Mouse (Mus musculus) testis, adult 2 months (tissue): ENCODE measurements at regions not wholly inside any gene's neighbourhood (a gene's known extent, or its start where the extent isn't known, plus 50 kb on each side); places are given as distances from the start of the nearest gene placed in this dataset.

ENCODE experiments used
- H3K27ac ChIP-seq: fragments of 200-500 bp; 2 replicates; pipeline ENCODE4 v1.5.1; 2012; ENCODE audit warnings: low read depth, low read length; ENCODE audit not compliant: control insufficient read depth, insufficient read depth
- H3K27me3 ChIP-seq: fragments of 200-500 bp; 2 replicates; pipeline ENCODE4 v1.6.1; 2012; ENCODE audit warnings: mild to moderate bottlenecking, low read length, moderate library complexity; ENCODE audit not compliant: control insufficient read depth, insufficient read depth
- H3K36me3 ChIP-seq: fragments of 200-500 bp; 2 replicates; pipeline ENCODE4 v1.6.1; 2012; ENCODE audit warnings: mild to moderate bottlenecking, low read length; ENCODE audit not compliant: control insufficient read depth, insufficient read depth
- H3K4me1 ChIP-seq: fragments of 200-500 bp; 2 replicates; pipeline ENCODE4 v1.6.1; 2012; ENCODE audit warnings: low read length; ENCODE audit not compliant: control insufficient read depth, insufficient read depth
- H3K4me3 ChIP-seq: fragments of 200-500 bp; 2 replicates; pipeline ENCODE4 v1.5.1; 2012; ENCODE audit warnings: low read depth, mild to moderate bottlenecking, low read length, moderate library complexity, mixed read lengths; ENCODE audit not compliant: control insufficient read depth
- CTCF ChIP-seq: fragments of 200-500 bp; IDR thresholded peaks from 2 replicates; pipeline ENCODE4 v1.5.1; 2012; ENCODE audit warnings: low read depth, mild to moderate bottlenecking, inconsistent platforms, low read length, moderate library complexity; ENCODE audit not compliant: control insufficient read depth, insufficient read depth, insufficient replicate concordance
- POLR2A ChIP-seq: fragments of 200-500 bp; IDR thresholded peaks from 2 replicates; pipeline ENCODE4 v1.6.1; 2012; ENCODE audit warnings: low read depth, mild to moderate bottlenecking, inconsistent platforms, low read length, moderate library complexity; ENCODE audit not compliant: control insufficient read depth

DNA sequence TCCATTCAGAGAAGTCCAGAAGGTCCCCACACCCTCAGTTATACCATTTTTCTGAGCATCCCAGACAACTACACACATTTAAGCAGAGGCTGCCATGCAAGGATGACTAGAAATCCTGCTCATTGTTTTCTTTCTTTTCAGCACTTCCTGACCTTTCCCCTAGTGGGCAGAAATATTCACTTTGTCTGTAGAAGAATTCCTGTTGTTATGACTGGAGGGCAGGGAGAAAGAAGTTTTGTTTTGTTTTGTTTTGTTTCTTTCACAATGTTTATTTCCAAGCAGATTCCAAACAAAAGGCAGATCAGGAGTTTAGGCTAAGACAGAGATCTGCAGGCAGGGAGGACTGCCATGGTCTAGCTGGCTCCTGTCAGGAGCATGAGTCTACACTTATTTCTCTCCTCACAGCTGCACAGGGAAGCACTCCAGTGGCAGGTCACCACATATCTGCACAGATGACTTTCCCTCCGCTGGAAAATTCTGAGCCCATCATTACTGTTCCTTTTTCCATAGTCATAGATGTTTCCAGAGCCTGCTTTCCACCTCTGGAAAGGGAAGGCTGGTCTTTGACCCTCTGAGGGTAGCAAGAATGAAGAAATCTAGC lies 182.5 kb upstream of the Dyrk2 start:
- no peaks in the 10 kb centered on the region for H3K27me3 ChIP-seq
- peaks cover 8% of the 10 kb centered on the region for H3K4me1 ChIP-seq
- TF ChIP-seq CTCF = no peak
- TF ChIP-seq POLR2A = no peak
- no peak overlapping the region for H3K4me3 ChIP-seq
- H3K27ac ChIP-seq = no peak overlapping the region
- H3K36me3 ChIP-seq = no peaks in the 10 kb centered on the region

DNA sequence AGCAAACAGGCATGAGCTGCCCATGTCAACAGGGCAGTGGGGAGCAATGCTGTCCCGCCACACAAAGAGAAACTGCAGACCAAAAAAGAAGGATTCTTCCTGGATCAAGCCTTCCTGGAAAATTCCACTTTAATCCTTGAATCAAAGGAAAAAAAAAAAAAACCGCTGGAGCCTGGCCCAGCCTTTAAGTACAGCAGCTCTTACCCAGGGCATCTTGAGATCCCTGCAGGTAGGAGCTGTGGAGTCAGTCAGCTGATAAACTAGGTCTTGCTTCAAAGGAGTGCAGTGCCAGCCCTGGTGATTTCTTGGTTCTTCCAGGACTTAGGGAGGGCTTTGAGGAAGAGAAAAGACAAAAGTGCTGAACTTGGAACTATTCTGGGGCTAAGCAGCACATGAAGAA lies 181.6 kb upstream of the Dyrk2 start:
- H3K27ac ChIP-seq = no peak overlapping the region
- no peak overlapping the region for H3K4me3 ChIP-seq
- H3K4me1 ChIP-seq = peaks cover 8% of the 10 kb centered on the region
- TF ChIP-seq POLR2A = no peak
- no peak for TF ChIP-seq CTCF
- no peaks in the 10 kb centered on the region for H3K36me3 ChIP-seq
- H3K27me3 ChIP-seq = no peaks in the 10 kb centered on the region

DNA sequence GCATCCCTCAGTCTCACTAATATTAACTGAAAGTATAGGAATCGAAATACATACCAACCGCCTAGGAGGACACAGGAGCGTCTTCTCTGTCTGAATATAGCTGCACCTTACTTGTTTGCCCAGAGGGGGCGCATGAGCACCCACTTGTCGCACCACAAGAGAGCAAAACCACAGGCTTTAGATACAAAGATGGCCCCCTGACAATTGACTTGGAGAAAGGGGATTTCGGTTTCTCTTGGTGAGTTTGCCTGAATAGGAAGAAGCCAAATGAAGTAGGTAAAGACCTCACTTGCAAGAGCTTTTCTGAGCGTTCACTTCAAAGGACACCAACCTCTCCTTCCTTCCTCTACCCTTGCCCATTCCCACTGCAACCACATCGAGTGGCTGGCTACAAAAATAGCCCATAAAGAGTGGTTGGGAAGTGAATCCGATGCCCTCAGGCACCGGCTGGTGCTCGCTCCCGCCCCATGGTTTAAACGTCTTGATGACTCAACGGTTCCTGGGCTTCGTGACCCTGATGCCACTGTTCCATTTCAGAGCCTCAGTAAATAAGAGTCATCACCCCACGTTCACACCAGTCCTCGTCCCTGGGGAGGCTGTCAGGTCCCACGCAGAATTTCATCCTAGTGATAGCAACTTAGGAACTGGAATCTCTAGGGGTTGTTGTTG lies 180.1 kb upstream of the Dyrk2 start:
- Histone ChIP-seq H3K27me3 (no peaks in the 10 kb centered on the region), H3K4me1 (peaks cover 8% of the 10 kb centered on the region), H3K4me3 (peak overlapping the region; percentile 82), H3K36me3 (no peaks in the 10 kb centered on the region), H3K27ac (no peak overlapping the region)
- TF ChIP-seq CTCF (peak; percentile 59; the same call in 1 of the 2 replicates), POLR2A (peak; percentile 15; the same call in 1 of the 2 replicates)

DNA sequence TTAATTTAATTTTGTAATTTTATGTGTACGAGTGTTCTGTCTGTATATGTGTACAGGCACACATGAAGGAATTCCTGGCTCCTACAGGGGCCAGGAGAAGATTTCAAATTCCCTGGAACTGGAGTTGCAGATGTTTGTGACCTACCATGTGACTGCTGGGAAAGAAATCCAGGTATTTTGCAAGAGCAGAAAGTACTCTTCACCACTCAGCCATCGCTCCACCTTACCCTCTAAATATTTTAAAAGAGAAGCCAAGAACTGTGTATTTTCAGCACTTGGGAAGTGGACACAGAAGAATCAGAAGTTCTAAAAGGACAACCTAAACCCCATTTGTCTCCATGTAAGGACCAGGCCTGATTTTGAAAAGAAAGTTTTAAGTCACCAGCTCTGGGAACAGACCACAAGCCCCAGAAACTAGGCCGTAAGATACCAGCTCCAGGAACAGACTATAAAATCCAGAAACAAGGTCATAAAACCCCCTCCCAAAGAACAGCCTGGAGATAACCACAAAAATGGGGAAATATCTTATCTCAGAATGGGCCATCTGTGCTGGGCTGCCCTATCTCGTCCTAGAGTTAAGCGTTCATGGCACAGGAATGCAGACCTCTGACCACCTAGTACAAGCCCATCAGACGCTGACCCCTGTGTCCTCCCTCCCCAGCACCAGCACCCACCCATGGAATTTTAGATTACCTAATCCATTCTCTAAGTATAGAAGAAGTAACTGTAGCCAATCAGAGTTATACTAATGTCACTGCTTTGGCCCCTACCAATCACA lies 178.8 kb upstream of the Dyrk2 start:
- Histone ChIP-seq H3K27ac (no peak overlapping the region), H3K36me3 (no peaks in the 10 kb centered on the region), H3K27me3 (no peaks in the 10 kb centered on the region), H3K4me3 (peak overlapping the region; percentile 27; the same call in 1 of the 2 replicates), H3K4me1 (peaks cover 4% of the 10 kb centered on the region)
- no peak for TF ChIP-seq POLR2A
- no peak for TF ChIP-seq CTCF

DNA sequence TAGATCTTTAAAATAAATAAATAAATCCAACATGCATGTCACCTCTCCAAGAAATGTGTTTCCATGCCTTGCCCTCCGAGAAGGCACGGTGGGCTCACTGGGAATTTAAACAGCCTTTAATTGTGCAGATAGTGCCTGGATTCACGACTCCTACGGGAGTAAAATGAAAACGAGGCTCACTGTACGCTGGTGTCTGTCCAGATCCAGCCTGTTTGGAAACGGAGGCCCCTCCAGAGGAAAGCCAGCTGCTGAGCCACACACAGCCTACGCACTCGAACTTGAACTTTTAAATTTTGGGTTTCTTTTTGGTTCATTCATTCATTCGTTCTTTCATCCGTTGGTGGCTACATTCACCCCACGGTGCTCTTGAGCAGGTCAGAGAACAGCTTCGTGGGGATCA lies 175.1 kb upstream of the Dyrk2 start:
- H3K36me3 ChIP-seq = no peaks in the 10 kb centered on the region
- H3K27me3 ChIP-seq = no peaks in the 10 kb centered on the region
- H3K27ac ChIP-seq = no peak overlapping the region
- H3K4me3 ChIP-seq = no peak overlapping the region
- no peaks in the 10 kb centered on the region; the same call in none of the 2 replicates for H3K4me1 ChIP-seq
- TF ChIP-seq POLR2A = no peak

DNA sequence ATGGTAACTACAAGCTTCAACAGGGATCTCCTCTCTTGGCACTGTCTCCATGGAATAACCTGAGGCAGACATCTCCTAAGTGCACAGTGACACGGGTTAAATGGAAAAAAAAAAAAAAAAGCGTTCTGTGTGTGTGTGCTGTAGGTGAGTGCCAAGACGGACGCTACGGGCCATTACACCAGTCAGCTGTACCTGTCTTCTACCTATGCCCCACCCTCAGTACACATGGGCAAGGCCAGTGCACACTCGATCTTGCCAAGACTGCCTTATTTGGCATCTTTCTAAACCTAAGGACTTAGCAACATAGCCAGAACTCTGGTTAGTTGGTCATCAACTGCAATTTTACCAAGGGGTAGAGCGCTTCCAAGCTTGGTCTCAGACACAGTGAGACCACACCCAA lies 173.1 kb upstream of the Dyrk2 start:
- Histone ChIP-seq H3K27me3 (no peaks in the 10 kb centered on the region), H3K36me3 (no peaks in the 10 kb centered on the region), H3K4me1 (no peaks in the 10 kb centered on the region), H3K4me3 (no peak overlapping the region), H3K27ac (no peak overlapping the region)
- no peak for TF ChIP-seq CTCF
- no peak for TF ChIP-seq POLR2A

DNA sequence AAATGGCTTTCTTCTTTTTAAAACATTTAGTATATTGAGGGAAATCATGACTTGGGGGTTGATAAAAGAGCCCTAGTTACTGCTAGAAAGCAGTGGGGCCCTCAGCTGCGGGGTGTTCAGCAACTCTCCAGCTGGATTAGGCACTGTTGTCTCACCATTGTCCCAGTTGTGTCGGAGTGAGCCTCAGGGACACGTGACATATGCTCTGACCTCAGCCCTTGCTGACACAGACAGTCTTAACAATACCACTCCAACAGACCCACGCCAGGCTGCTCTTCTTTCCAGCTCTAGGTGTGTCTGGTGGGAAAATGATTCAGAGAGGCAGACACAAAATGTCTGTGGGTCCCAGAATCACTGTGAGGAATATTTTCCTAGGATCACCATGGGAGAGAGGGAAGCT lies 170.2 kb upstream of the Dyrk2 start:
- no peak for TF ChIP-seq POLR2A
- no peak for TF ChIP-seq CTCF
- Histone ChIP-seq H3K27ac (no peak overlapping the region), H3K36me3 (no peaks in the 10 kb centered on the region), H3K4me1 (no peaks in the 10 kb centered on the region), H3K27me3 (no peaks in the 10 kb centered on the region), H3K4me3 (no peak overlapping the region)
